Mouse (Mus musculus) thymus, postnatal 4 days (tissue): ENCODE measurements at regions not wholly inside any gene's neighbourhood (a gene's known extent, or its start where the extent isn't known, plus 50 kb on each side); places are given as distances from the start of the nearest gene placed in this dataset.

Experiments
- DNase-seq: peaks from one replicate; pipeline ENCODE4 v3.0.0; 2021

DNA sequence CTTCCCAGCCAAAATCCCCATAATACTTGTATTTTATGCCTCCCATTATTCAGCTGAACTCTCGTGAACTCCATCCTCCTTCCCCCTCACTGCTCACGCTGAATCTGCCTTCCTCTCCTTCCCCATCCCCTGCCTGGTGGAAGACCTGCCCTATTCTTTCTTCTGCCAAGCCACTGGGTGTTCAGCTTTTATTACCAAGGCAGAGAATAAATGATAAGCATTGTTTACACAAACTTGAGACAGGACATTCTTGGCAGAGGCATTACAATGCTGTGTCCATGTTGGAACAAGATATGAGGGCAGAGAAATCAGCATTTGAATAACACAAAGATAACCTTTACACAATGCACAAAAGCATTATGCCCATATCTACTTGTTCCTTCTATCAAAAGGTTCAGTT, 80.2 kb downstream of the Dhrs2 start:
- DNase-seq: no peak

DNA sequence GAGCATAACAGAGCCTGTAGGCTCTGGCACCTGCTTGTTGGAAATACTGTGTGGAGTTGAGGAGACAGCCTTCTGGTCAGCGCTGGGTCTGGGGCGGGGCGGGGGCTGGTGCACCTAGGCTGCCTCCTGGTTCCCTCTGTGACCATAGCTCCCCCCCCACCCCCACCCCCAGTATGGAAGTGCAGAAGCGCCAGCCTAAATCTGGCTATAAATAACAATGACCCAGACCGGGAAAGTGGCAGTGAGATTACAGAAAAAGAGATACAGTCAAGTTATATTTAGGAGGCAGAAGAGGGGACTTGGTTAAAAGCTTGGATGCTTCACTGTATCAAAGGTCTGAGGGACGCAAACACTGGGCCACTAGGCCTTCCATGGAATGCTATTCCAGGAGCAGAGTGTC, 91.8 kb downstream of the Dhrs2 start:
- DNase-seq: no peak

DNA sequence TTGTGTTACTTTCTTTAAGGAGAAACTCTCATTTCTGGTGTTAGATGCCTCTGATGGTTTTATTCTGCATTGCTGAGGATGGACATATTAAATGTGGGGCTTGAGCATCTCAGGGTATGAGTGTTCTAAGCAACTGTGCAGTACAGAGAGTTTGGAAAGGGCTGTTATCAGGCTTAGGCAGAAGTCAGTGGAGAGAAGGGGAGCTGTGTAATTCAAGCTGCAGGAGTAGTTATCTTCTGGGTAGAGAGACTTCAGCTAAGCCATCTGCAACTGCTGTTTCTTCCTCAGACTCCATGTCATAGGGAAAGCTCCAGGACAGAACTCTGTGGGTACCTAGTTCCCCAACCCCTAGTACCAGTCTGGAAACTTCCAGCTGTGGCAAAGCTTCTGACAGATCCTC, 102.1 kb downstream of the Dhrs2 start:
- DNase-seq: no peak

DNA sequence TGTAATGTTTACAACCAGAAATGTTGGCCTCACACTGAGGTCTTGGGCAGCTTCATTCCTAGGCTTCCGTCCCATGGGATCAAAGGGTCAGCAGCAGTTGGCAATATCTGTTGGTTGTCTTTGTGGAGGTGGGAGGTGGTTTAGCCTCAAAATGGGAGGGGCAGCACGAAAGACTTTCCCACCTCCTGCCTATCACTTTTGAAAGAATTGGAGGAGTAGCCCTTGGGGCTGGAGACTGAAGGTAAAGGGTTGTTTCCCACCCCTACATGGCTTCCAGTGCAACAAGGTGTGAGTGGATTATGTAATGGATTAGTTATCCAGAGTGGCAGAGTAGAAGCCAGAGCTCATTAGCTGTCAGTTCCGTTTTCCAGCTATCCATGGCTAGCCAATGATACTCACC, 102.5 kb downstream of the Dhrs2 start:
- DNase-seq: no peak

DNA sequence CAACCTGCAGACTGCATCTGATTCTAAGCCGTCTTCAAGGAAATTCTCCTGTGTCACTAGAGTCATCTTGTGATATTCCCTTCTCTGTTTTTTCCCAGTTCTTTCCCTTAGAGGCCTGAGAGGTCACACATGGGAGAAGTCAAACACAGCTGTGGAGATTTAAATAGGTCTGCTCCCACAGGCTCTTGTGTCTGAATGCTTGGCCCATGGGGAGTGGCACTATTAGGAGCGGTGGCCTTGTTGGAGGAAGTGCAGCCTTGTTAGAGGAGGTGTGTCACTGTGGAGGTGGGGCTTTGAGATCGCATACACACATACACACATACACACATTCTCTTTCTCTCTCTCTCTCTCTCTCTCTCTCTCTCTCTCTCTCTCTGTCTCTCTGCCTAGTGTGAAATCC, 112.0 kb downstream of the Dhrs2 start:
- DNase-seq: no peak

DNA sequence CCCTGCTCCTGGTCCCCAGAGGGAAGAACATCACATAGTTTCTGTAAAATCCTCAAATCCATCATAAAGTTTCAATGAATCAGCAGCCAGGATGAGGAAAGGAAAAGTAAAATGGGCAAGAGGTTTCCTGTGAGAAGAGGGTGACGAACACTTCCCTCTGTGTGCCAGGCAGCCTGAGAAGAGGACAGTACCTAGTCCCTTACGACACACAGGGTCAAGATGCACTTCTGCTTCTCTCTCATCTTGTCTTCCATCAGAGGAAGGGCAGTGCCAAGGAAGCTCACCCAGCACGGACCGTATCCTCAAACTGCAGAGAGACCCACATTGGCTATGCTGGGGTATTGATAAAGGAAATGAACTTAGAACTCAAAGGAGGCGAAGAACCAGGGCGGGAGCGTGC, 112.5 kb downstream of the Dhrs2 start:
- no peak for DNase-seq

DNA sequence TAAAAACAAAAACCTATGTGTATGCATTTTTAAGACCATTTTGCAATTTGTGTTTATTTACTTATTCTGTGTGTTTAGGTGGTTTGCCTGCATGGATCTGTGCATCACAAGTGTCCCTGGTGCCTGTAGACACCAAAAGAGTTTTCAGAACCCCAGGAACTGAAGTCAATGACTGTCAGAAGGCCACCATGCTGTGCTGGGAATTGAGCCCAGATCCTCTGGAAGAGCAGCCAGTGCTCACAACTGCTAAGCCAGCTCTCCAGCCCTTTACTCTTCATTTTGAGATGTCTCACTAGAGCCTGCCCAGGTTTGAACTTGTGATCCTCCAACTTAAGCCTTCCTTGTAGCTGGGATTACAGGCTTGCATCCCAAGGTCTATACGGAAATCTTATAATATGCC, 113.8 kb downstream of the Dhrs2 start:
- no peak for DNase-seq

DNA sequence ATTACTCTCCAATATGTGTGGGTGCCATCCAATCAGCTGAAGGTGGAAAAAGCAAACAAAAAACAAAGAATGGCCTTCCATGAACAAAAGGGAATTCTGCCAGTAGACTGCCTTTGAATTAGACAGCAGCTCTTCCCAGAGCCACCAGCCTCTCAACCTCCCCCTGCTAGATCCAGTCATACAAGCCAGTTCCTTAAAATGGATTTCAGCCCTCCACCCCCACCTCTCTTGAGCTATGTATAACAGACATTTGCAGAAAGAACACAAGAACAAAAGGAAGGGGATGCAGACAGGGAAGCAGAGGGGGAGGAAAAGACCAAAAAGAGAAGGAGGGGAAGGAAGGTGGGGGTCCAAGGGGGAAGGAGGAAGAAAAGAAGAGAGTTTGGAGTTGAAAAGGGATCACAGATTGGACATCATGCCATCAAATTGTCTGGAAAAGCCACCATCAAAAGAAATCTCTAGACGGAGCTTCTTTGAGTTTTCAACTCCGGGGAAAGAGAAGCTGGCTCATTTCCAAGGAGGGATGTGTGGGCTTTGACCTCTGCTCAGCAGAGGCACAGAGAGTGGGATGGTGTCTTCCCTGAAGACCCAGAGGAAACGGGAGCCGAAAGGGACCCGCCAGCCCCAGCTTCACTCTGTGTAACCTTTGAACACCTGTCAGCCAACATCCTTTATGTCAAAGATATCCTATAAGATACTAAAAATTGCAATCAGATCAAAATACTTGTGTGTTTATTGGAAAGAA, 114.8 kb downstream of the Dhrs2 start:
- DNase-seq: no peak

DNA sequence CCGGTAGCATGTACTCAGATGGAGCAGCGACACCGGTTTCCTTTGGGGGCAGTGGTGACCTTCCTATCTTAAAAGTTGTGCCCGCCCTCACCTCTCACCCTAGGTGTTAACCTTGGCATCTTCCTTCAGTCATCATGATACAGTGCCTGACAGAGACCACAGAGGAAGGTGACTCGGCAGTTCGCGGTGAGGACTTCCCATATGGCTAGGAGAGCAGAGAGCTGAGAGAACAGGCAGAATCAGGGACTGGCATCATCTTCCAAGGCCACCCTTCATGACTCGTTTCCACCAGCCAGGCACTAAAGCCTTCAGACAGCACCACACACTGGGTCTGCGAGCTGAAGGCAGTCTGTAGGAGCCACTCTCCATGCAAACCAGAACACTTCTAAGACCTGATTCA, 116.2 kb downstream of the Dhrs2 start:
- DNase-seq: peak; percentile 7

DNA sequence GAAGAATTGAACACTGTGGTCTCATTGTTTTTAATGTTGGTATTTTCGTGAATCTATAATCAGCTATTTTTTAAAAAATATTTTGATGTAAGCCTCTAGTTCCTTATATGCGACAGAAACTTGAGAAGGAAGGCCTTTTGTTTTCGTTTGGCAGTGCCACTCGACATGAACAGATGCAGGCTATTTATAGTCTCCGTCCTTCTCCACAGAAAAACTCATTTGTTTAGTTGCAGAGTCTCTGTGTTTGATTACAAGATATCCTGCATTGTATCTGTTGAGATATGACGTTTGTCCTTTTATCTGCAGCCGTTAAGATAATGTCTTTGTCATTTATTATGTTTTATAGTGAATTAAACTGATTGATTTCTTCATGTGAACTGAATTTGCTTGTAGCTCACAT, 116.7 kb downstream of the Dhrs2 start:
- no peak for DNase-seq

DNA sequence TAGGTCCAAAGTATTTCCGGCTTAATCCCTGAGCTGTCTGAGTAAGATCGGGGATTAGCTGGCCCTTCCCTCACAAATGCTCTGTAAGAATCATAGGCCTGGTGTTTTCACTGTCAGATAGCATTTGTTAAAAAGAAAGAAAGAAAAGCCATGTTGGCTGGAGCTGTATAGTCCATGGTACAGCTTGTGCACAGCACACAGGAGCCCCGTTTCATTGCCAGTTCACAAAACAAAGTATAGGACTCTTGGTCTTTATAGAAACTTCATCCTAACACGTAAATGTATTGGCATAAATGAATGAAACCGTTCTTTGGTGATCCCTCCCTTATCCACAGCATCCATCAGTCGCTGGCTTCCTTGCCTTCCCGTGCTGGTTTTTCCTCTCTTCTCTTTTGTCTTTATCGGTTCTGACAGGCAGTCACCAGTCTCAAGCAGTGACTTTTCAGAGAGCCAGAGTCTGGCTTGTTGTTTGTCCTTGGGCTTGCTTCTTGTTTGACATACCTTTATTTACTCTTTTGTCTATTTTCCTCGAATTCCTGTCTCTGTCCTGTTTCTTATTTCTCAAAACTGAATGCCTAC, 117.3 kb downstream of the Dhrs2 start:
- no peak for DNase-seq

DNA sequence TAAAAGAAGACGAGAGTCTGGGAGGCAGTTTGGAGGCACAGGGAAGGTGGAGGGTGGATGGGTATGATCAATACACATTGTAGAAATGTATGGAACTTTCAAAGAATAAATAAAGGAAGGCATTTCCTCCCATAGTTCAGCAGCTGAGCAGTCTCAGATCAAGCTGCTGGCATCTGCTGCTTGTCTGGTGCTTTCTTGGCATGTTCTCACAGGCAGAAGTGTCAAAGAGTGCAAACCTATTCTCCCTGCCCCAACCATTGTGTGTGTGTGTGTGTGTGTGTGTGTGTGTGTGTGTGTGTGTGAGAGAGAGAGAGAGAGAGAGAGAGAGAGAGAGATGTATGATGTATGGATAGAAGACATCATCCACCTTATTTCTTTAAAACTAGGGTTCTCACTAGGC, 121.5 kb downstream of the Dhrs2 start:
- no peak for DNase-seq

DNA sequence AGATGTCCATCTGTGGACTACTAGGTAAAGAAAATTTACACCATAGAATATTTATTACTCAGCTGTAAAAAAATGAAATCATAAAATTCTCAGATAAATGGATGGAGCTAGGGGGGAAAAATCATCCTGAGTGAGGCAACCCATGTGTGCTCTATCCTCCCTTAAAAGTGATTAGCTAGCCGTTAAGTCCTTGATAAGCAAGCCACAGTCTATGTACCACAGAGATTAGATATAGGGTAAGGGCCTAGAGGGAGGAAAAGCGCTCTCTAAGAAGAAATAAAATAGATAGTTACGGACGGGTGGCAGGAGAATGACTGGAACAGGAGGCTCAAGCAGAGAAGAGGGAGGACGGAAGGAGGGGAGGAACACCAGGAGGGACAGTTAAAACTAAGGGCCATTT, 122.1 kb downstream of the Dhrs2 start:
- no peak for DNase-seq

DNA sequence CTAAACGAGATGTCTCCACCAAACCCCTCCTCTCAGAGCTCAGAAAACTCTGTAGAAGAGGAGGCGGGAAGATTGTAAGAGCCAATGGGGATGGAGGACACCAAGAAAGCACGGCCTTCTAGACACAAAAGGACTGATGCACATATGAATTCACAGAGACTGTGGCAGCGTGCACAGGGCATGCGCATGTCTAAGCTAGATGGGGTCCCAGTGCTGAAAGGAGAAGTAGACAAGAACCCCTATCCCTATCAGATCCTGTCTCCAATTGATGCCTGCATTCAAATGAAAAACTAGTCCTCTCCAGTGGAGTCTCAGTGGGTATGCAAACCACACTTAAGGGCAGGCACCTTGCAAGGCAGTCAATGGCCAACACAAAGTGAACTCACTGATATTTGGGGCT, 123.3 kb downstream of the Dhrs2 start:
- DNase-seq: no peak

DNA sequence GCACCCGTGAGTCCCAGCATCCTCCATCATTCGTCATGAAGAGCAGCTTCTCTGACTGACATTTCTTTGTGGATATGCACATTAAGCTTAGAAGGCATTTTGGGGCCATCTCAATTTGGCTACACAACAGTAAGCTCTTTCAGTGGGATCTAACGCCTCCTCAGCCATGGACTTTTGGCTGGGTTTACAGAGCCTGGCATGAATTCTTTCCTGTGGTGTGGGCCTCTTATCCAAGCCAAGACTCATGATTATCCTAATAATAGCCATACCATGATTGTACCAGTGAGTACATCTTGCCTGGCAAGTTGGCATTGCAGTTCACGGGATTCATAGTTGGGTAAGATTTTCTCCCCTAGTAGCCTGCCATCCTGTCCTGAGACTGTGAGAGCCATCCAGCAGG, 126.3 kb downstream of the Dhrs2 start:
- no peak for DNase-seq

DNA sequence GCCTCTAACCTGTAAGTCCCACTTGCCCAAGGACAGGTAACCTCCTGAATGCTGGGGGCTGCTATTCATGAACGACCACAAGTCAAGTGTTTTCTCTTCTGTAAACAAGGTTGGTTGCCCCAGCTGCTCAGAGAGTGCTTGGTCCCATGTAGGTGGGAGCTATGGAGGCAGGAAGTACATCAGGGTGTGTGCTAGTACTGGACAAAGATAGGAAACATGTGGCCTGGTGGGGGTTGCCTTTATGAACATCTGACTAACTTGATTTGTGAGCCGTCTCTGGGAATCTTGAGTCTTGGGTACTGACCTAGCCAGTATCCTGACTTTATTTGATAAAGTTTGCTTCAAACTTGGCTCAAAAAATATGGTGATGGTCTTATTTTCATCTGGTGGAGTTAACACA, 121.3 kb upstream of the Dhrs4 start:
- no peak for DNase-seq

DNA sequence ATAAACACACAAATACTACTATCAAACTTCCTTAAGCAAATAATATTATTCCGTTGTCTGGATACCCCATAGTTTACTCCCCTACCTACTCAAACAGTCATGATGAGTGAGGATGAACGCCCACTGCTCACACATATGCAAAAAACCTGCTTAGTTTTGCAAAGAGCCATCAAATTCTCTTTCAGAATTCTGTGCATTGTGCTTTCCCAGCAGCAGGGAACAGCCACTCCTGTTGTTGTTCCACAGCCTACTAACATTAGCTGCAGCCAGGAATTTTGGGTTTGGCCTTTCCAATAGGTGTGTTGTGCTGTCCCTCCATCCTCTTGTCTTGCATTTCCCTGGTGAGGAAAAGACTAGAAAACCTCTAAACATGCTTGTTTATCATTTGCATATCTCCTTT, 120.1 kb upstream of the Dhrs4 start:
- no peak for DNase-seq

DNA sequence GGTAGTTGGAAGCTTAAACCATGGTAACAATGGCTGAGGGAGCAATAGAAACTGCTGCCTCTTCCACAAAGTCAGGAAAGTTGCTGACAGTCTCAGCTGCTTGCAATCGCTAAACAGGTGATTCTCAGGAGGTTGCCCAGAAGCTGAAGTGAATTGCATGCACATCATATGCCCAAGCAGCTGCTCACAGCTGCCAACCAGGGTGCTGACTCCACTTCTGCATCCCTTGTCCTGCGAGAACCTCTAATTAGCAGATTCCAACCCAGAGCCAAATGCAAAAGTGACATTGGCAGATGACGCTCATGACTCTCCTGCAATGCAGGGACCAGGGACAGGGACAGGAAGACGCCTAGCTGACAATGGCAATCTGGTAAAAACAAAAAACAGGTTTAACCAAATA, 116.2 kb upstream of the Dhrs4 start:
- DNase-seq: no peak

DNA sequence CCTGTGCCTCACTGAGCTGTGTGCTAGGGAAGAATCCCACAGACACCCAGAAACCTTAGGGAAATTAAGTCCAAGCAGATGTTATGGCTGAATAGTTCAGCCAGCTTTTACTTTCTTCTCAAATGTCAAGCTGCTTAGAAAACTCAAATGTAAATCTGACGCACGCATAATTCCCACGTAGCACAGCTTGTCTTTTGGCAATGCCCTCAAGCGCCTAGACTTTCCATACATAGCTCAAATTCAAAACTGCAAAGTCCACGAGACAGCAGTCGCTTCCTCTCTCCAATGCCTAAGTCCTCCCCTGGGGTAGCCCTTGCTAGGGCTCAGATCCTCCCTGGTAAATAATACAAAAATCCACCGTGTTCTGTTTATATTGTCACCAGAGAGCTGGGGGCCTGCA, 115.8 kb upstream of the Dhrs4 start:
- DNase-seq: no peak

DNA sequence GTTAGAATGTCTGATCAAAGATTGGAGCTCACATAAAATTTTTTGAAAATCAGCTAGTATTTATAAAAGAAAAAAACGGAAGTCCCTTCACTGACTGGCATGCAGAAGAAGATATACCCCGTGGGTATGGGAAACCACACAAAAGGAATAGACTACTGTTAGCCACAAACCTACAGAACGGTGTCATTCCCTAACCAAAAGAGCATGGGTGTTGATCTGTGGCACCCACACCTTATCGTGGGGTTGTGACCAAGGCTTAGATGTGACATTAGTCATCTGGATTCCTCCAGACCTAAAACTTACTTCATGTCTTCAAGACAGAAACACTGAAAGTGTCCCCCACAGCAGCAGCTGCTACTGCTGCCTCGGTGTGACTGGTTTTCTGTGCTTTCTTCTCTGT, 108.2 kb upstream of the Dhrs4 start:
- no peak for DNase-seq

DNA sequence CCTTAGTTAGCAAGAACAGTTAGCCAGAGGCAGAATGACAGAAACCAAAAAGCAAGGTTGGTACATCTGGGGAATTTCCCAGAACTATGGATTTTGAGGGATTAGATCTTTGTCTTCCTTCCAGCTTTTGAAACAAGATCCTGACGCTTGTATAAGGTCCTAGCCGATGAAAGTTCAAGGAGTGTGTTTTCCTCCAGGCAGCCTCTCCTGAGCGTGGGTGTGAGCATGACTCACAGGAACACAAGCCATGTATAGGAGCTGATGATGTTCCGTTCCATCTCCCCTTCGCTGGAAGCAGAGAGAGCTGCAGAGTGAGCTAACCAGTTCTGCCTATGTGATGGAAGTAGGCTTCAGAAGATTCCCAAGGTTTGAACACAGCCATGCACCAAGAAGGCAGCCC, 105.6 kb upstream of the Dhrs4 start:
- DNase-seq: no peak

DNA sequence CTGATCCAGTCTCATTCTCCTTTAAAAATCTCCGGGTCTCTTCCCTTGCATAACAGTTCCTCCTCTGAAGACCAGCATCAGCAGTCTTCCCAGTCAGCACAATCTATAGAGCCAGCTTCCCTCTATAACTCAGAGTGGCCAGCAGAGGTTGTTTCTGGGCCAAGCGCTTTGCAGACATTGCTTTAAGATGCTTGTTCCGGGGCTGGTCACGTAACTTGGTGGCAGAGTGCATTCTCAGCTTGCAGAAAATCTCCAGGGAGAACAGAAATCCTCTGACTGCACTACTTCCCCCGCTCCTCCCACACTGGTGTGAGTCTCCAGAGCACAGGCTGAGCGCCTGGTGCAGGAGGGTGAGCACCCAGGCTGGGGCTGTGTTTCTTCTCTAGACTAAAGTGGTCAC, 91.8 kb upstream of the Dhrs4 start:
- no peak for DNase-seq

DNA sequence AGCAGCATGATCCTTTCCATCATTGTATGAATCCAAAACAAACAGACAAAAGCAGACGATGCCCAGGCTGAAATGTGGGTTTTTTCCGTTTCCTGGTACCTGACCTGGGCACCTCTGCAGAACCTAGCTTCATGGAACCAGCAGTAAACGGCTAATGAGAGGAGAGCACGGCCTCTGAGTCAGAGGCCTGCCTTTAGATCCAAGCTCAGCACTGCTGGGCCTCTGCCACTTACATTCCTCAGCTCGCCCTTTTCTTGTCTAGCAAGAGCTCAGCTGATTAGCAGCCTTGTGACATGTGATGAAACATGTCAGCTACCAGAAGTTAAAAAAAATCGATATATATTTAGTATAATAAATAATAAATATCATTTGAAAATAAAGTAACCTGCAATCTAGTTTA, 91.2 kb upstream of the Dhrs4 start:
- DNase-seq: no peak

DNA sequence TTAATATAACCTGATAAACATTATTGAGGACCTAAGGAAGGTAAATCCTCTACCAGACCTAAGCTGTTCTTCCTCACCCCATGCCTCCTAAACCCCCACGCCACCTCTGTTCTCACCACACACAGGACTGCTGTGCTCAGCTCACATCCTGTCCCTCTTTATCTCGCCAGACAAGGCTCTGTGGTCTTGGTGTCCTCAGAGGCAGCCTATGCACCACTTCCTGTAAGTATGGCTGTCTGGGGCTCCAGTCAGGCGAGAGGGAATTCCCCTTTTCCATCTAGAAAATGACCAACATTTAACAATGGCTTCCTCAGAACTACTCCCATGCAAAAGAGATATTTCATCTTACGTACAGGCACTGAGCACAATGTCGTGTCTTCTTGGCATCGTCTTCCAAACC, 86.2 kb upstream of the Dhrs4 start:
- DNase-seq: peak; percentile 29

DNA sequence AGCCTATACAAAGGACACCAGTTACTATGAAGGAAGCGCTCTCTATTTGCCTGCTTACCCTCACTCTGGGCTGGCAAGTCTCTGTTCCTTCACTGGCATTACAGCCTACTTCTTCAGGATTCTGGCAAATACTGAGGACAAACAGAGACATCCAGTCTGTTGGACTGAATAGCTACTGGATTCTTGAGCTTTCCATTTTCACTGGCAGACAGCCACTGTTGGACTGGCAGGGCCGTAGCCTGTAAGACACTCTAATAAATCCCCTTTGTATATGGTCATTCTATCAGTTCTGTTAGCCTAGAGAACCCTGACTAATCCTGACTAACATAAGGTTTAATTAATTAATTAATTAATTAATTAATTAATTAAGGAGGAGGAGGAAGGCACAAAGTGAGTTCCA, 72.4 kb upstream of the Dhrs4 start:
- no peak for DNase-seq
